Mouse (Mus musculus) cerebellum, postnatal 25 days (tissue): ENCODE measurements around the gene 1700010I14Rik.

Experiments used
- DNase-seq, 2 experiments: peaks; one replicate each; pipeline ENCODE4 v3.0.0; 2021; ENCODE audit warnings: mixed read lengths in 2 of 2

Gene 1700010I14Rik

GRCm38 (mm10) chr17:8988119-8988807 is at the start of gene 1700010I14Rik:
Gene 1700010I14Rik, plus strand, starts transcription at chr17:8988333.
- peak; percentile 60 to 79 for DNase-seq

- no peak for DNase-seq
Observed at GRCm38 (mm10) chr17:8951588-8951987, 36.5 kb upstream of the 1700010I14Rik start.

- no peak for DNase-seq
Observed at GRCm38 (mm10) chr17:8952951-8953350, 35.2 kb upstream of the 1700010I14Rik start.

- peak; percentile 68 to 73 for DNase-seq
Observed at GRCm38 (mm10) chr17:8958125-8958524, 30.0 kb upstream of the 1700010I14Rik start.

GRCm38 (mm10) chr17:8960386-8960785 is 27.7 kb upstream of the 1700010I14Rik start:
- DNase-seq: no peak

DNA sequence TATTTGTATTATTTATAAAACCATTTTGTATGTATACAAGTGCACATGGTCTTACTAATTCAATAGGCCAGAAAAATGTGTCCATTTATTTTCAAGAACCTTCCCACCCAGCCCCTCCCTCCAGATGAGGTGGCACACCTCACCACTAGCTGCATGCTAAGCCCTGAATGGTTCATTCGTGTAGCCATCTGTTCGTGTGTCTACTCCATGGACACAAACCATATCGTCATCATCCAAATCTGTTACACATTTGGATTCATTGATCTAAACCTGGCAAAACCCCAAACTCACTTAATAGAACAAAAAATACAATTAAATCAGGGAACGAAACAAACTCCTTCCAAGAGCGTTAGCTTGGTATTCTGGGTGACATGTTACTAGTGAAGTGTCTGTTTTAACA is 27.0 kb upstream of the 1700010I14Rik start:
- no peak for DNase-seq

DNA sequence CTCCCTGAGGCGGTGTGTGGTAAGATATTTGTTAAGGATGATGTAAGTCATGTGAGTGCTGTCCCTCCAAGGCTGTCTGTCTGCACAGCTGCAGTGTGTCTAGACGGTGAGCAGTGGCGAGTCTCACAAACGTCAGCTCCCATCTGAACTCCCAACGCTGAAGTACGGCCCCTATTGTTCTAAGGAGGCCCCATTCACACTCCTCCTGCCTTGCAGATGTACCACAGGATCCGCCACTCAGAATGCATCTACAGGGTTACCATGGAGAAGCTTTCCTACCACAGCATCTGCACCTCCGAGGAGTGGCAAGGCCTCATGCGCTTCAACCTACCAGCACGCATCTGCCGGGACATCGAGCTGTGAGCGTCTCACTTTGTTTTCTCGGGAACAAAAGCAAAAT is 26.5 kb upstream of the 1700010I14Rik start:
- DNase-seq: no peak

GRCm38 (mm10) chr17:8965177-8965576 is 23.0 kb upstream of the 1700010I14Rik start:
- no peak for DNase-seq

- no peak for DNase-seq
Observed at GRCm38 (mm10) chr17:8972152-8972854, 15.8 kb upstream of the 1700010I14Rik start.

DNA sequence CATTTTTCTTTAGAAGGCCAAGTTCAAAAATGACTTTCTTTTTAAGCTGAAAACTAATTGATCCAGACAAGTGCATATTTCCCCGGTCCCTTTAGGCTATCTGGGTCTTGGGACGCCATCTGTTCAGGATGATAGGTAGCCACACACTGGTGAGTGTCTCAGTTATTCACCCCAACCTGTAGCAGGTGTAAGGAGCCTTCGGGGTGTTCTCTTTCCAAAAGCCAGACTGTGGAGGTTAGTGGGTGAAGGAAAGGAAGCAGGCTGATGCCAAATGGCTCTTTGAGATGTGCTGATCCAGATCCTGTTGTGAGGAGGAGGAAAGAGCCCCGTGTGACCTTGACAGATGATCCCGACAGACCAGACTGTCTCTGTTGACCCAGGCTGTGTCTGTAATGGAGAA is 14.8 kb upstream of the 1700010I14Rik start:
- peak in 1 of 2 experiments; percentile 17 for DNase-seq

GRCm38 (mm10) chr17:8974423-8974822 is 13.7 kb upstream of the 1700010I14Rik start:
- DNase-seq: peak; percentile 69 to 82

GRCm38 (mm10) chr17:8974823-8975397 is 13.2 kb upstream of the 1700010I14Rik start:
- no peak for DNase-seq

DNA sequence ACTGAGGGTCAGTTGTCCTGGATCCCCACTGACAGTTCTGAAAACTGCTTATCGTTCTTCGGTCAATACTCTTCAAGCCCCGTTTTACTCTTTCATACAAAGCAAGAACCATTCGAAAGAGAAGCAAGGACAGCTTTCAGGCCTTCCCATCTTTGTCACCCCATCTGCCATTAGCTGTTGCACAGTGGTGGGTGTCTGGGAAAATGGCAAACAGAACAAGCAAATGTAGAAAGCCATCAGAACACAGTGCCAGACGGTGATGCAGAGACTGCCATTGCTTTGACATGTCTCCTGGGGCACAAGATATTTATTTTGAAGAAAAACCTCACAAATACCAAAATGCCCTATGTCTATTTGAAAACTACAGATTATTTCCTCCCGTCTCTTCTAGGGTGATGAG is 11.4 kb upstream of the 1700010I14Rik start:
- no peak for DNase-seq

DNA sequence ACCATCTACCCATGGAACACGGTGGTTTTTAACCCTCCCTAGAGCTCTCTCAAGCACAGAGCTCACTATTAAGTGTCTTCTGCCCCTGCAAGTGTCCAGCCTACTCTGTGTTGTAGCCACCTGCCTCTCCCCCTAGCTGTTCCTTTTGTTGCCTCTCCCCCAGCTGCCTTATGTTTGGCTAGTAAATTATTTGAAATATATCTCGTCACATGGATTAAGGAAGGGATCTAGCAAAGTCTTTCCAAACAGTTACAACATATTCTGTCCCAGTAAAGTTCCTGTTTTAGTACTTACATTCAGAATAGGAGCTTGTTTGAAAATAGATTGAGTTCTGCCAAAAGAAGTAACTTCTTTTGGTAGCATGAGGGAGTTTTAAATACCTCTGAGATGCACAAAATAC is 10.9 kb upstream of the 1700010I14Rik start:
- DNase-seq: no peak

GRCm38 (mm10) chr17:8983576-8983975 is 4.6 kb upstream of the 1700010I14Rik start:
- no peak for DNase-seq

GRCm38 (mm10) chr17:8985714-8986113 is 2.4 kb upstream of the 1700010I14Rik start:
- DNase-seq: peak; percentile 64 to 77

DNA sequence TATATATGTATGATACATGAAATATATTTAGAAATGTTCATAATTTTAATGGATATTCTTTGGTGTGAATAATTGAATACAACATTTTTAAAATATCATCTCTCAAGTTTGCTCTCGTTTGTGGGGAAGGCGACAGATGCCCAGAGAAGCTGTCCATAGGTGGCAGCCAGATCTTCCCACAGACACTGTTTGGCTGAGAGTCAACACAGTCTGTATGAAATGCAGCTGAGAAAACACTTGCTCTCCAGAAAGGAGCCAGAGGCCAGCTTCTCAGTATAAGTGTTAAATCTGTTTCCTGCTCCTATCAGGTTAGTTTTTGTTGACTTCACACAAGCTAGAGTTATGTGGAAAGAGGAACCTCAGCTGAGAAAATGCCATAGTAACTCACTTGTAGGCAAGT is 1.6 kb upstream of the 1700010I14Rik start:
- peak in 1 of 2 experiments; percentile 43 for DNase-seq

DNA sequence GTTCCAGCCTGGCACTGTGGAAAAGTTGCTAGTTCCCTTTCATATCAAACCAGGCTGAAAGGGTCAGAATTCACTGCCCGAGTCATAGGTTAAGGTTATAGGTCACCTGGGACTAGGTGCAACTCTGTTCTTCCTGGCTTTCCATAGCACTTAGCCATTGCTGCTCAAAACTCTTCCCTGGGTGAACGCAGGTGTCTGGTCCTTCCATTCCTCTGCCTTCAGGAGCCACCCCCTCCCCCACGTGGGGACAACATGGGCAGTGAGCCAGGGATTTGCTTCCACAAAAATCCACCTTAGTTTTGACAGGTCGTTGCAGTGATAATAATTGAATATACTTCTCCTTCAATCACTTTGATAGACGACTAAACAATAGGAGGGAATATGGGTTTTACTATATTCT is 764 bp upstream of the 1700010I14Rik start:
- no peak for DNase-seq

GRCm38 (mm10) chr17:8991160-8991559 is 3.0 kb downstream of the 1700010I14Rik start:
- DNase-seq: peak in 1 of 2 experiments; percentile 47

GRCm38 (mm10) chr17:8995344-8995743 is 7.2 kb downstream of the 1700010I14Rik start:
- no peak for DNase-seq

DNA sequence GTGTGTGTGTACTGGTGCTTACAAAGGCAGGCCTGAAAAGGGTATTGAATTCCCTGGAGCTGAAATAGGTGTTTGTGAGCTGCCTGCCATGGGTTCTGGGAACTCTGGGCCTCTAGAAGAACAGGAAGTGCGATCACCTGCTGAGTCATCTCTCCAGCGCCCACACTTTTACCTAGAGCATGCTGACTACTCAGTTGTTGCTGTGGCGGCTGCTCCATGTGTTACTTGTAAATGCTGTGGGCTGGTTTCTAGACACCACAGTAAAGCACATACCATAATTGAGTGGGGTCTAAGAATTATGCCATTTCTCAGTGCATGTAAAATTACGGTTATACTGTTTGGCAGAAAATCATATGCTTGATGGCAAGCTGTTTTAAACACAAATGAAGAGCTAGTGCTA is 14.3 kb downstream of the 1700010I14Rik start:
- no peak for DNase-seq

GRCm38 (mm10) chr17:9004516-9004915 is 16.4 kb downstream of the 1700010I14Rik start:
- DNase-seq: no peak

DNA sequence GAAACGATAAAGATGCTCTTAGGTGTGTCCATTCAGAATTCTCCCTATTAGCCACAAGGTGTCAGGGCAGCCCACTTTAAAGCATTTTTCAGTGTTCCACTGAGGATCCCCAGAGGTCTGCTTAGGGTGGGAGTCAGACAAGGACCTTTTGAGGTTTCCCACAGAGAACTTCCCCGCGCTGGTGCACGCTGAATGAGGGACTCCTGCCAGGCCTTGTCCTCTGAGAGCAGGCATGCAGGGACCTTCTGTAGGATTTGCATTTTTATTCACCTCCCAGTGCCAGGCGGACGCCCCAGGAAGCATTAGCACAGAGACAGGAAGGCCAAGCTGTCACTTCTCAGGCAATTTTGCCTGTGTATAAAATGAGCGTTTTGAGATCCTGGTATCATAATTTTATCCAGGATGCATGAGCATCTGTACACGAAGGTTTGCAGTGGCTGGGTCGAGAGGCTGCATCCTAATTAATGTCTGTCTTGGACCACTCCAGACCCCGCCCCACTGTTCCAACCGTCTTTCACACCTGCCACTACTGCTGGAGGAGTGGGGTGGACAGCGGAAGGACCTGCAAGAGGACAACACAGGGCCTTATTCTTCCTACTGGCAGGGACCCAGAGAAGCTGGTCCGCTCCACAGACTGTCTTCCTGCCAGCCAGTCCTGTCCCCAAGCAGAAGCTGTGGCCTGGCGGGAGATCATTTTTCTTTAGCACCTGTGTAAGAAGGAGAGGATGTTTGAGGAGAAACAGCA is 35.2 kb downstream of the 1700010I14Rik start:
- DNase-seq: peak; percentile 69 to 71
